Mouse (Mus musculus): ENCODE measurements around the gene Nrxn2.

Nrxn2 gene

GRCm38 (mm10) chr19:6452672-6453310, 34.3 kb downstream of the Nrxn2 start:
- no peak for DNase-seq (ENCODE audit: low read depth, low spot score)

DNA sequence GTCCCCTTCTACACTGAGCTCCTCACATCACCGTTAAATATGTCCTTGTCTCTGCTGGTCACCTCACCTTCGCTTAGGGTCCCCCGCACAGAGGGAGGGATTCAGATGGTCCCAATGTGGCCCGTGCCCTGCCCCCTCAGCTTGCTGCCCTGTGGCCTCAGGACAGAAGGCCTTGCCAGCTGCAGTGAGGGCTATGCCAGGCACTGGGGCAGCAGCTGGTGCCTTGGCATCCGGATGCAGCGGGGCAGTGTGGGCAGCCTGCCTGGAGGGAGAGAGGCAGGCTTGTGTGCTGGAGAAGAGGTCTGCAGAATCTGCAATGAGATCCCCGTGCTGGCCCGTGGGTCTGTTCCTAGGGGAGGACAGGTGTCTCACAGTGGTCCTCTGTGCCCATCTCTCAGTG, 34.8 kb downstream of the Nrxn2 start:
- no peak for DNase-seq (ENCODE audit: low read depth, low spot score)

DNA sequence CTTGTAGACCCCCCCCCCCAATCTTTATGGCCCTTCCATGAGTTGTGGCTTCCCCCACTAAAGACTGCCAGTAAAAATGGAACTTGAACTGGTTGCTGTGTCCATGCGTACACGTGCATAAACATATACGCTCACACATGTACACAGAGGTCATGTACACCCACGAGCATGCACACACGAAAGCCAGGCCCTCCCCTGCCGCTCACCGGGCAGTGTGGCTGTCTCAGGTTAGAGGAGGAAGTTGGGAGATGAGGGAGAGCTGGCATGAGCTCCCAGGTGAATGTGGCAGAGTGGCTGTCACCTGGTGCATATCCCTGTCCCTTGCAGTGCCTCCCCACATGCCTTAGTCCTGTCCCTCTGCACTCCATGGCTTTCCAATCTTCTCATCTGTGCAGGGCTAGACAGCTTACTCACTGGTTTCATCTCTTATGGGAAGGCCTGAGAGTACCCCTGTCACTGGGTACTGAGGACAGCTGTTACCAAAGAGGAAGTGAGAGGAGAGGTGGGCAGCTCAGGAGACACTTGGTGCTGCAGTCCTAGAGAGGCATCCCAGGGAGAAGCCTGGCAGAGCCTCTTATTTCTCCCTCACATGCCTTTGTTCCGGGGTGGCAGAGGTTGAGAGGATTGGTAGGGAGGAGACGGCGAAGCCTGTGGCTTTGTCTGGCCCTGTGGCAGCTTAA, 35.6 kb downstream of the Nrxn2 start:
- no peak for DNase-seq (ENCODE audit: low read depth, low spot score)

- DNase-seq (ENCODE audit: low read depth, low spot score) = no peak
These were observed 41.0 kb downstream of the Nrxn2 start for GRCm38 (mm10) chr19:6459504-6459903.

DNA sequence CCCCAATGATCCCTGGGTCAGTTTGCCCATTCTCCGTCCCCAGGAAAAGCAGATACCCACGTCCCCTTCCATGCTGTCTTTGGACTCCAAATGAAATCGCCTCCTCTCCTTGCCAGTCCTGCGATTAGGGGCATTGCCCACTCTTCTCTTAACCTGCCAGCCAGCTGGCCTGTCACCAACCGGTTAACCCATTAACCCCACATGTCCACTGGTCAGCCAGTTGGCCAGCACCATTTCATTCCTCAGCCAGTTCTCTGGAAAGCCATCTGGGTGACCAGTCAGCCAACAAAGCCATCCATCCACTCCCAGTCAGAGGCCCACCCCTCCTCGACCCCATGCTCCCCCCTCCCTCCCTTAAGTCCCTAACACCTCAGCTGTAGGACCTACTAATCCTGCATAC, 44.3 kb downstream of the Nrxn2 start:
- DNase-seq (ENCODE audit: low read depth, low spot score) = no peak

DNA sequence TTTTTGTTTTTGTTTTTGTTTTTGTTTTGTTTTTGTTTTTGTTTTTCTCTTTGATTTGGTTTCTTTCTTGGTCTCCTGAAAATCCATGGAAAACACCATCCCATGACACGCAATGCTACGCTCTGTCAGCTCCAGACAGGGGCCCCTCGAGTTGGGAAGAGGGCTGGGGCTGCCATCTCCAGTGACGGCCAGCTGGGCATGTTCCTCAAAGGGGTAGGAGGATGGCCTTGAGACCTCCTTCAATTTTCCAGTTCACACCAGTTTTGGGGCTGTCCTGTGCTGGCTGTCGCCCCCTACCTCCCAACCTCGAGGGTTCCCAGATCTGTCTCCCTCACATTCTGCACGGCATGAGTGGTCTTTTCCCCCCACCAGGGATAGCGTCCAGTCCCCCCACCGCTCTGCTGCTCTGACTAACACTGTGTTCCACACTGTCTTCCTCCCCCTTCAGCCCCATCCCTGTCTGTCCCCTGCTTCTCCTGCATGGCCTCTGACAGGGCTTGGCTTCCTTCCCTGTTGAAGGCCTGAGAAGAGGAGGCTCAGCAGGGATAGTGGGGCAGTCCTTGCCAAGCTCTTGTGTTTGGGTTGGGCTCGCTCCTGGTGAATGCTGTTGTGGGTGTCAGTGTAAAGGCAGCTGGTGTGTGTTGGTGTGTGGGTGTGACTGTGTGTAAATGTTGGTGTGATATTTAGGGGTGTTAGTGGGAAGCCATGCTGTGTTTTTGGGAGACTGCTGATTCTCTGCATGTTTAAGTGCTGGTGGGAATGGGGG, 46.0 kb downstream of the Nrxn2 start:
- DNase-seq (ENCODE audit: low read depth, low spot score) = no peak

DNA sequence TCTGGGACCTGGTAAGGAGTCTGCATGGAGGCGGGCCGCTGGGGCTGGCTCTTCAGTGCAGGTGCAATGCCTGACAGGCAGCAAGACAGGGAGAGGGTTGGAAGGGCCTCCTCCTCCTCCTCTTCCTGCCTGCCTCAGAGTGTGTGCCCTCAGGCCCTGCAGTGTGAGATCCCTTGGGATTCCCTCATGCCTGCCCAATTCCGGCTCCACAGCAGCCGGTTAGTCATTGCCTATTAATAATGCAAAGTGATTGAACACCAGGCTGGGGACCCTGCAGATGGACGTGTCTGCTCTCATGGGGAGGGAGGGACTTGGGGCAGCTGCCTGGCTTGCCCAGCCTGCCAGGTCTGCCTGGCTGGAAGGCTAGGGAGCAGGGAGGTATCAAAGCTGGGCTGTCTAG, 46.6 kb downstream of the Nrxn2 start:
- no peak for DNase-seq (ENCODE audit: low read depth, low spot score)

DNA sequence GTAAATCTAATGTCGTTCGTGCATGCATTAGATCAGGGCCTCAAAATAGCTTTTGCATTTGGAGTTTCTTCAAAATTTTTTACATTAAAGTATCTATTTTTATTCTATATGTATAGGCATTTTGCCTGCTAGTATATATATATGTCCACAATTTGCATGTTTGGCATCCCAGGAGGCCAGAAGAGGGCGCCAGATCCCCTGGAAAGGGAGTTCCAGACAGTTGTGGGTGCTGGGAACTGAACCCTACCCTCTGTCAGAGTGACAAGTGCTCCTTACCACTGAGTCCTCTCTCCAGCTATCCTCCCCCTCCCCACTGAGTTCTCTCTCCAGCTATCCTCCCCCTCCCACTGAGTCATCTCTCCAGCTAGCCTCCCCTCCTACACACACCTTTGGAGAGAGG, 48.4 kb downstream of the Nrxn2 start:
- DNase-seq (ENCODE audit: low read depth, low spot score) = no peak

DNA sequence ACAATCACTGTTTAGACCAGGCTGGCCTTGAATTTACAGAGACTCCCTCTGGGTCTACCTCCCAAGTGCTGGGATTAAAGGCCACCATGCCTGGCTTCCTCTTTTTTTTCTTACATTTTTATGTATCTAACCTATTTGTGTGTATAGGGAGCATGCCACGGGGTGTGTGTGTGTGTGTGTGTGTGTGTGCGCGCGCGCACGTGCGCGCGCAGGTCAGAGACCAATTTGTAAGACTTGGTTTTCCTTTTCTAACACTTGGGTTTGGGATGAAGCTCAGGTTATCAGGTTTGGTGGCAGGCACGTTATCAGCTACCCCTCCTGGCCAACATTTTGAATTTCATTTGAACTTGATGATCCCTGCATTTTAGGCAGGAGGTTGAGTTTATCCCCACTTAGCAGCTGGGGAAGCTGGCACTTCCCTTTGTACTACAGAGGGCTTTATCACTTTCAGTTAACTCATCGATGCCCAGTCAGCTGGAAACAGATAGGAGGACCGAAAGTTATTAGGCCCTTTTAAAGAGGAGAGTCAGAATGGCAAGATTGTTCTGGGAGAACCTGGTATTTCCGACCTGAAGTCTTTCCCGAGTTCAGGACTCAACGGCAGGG, 48.9 kb downstream of the Nrxn2 start:
- no peak for DNase-seq (ENCODE audit: low read depth, low spot score)

- DNase-seq (ENCODE audit: low read depth, low spot score) = no peak
These were observed 53.1 kb downstream of the Nrxn2 start for GRCm38 (mm10) chr19:6471630-6472029.

DNA sequence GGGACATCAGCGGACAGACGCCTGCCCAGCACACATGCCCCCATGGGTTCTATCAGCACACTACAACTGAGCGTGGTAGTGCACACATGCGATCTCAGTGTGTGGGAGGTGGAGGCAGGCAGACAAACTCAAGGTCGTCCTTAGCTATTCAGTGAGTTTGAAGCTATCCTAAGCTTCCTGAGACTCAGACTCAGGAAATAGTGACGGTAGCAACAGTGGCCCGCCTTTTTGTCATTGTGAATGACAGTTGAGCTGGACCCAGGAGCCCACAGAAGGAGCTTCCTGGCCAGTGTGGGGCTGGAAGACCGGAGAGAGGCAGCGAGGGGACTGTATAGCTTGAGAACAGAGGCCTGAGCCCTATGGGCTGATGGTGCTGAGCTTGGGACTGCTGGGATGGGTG, 54.3 kb downstream of the Nrxn2 start:
- no peak for DNase-seq (ENCODE audit: low read depth, low spot score)

GRCm38 (mm10) chr19:6474706-6475105, 56.2 kb downstream of the Nrxn2 start:
- no peak for DNase-seq (ENCODE audit: low read depth, low spot score)

- DNase-seq (ENCODE audit: low read depth, low spot score) = no peak
These were observed 56.6 kb downstream of the Nrxn2 start for GRCm38 (mm10) chr19:6475129-6475528.

GRCm38 (mm10) chr19:6477007-6477406, 58.5 kb downstream of the Nrxn2 start:
- no peak for DNase-seq (ENCODE audit: low read depth, low spot score)

DNA sequence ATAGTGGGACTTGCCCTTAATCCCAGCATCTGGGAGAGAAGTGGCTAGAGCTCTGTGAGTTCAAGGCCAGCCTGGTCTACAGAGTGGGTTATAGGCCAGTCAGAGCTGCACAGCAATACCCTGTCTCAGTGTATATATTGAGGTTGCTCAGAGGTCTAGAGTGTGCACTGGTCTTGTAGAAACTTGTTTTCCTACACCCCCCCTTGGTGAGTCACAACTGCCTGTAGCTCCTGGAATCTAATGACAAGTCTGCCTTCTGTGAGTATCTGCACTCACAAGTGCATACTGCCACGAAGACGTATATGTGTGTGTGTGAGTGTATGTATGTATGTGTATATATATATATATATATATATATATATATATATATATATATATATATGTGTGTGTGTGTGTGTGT, 60.0 kb downstream of the Nrxn2 start:
- DNase-seq (ENCODE audit: low read depth, low spot score) = no peak

DNA sequence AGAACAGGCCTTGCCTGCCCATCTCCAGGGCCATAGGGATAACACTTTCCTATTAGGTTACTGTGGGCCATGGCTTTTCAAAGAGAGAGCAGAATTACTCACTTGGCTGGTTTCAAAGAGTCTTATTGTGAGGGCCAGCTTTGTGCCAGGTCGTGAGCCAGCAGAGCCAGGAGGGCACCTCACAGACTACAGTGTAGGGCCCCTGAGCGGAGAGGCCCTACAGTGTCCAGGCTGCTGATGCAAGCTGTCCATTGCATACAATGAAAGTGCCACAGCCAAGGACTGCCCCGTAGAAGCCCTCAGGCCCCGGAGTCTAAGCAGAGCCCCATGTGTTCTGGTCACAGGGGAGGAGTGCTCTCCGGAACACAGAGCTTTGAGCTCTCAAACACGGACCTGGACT, 64.4 kb downstream of the Nrxn2 start:
- DNase-seq (ENCODE audit: low read depth, low spot score) = no peak

DNA sequence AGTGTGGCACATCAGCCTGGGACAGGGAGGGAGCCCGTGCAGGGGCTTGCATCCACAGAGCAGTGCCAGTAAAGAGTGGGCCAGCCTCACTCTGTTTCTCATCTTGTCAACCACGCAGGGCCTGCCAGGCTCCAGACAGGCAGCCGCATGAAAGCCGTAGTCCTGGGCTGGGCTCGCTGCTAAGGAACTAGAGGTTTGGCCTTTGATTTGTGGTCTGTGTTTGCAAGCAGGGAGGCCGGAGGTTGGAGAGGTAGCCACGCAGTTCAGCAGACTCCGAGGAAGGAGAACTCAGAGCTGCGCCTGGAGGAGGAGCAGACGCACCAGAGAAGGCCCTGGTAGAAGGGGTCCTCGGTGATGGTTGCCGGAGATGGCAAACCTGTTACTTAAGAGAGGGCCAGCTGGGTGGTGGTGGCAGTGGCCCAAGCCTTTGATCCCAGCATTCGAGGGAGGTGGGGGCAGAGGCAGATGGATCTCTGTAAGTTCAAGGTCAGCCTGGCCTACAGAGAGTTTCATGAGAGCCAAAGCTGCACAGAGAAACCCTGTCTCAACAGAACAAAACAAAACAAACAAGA, 66.6 kb downstream of the Nrxn2 start:
- no peak for DNase-seq (ENCODE audit: low read depth, low spot score)

- DNase-seq (ENCODE audit: low read depth, low spot score) = peak; percentile 69
These were observed 70.5 kb downstream of the Nrxn2 start for GRCm38 (mm10) chr19:6489030-6489429.

DNA sequence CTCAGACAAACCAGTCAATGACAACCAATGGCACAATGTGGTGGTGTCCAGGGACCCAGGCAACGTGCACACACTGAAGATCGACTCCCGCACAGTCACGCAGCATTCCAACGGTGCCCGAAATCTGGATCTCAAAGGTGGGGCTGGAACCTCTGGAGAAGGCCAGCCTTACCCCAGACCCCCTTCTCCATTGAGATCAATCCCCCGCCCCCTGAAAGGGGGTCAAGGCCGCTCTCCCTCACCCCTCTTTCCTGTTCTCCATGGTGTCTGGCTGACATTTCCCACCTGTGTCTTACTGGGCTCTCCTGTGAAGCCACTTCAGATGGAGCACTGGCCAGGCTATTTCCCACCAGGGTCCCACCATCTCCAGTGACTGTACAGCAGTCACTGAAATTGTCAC, 73.0 kb downstream of the Nrxn2 start:
- DNase-seq (ENCODE audit: low read depth, low spot score) = no peak

GRCm38 (mm10) chr19:6492124-6492523, 73.6 kb downstream of the Nrxn2 start:
- DNase-seq (ENCODE audit: low read depth, low spot score) = no peak

DNA sequence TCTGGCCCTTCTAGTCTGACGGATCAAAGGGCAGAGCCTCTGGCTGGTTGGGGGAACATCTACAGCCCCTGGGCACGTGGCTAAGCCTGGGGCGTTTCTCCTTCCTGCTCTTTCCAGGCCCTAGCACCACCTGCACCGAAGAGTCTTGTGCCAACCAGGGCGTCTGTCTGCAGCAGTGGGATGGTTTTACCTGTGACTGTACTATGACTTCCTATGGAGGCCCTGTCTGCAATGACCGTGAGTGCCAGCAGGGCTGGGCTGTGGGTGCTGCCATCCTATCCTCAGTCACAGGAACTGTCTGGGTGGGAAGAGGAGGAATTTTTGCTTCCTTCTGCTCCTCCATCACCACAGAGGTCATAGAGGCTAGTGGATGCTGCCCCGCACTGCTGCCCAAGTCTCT, 74.7 kb downstream of the Nrxn2 start:
- no peak for DNase-seq (ENCODE audit: low read depth, low spot score)

- DNase-seq (ENCODE audit: low read depth, low spot score) = no peak
These were observed 75.5 kb downstream of the Nrxn2 start for GRCm38 (mm10) chr19:6494032-6494431.
